Comparison of ENCODE assay signal across 8 mouse cellular contexts in genomic region chr1:134093771-134094526, GRCm38 (mm10). TPM values are rescaled to one million over a fixed set of nuclear protein-coding genes. Genes with fewer than 3 reads are reported as not detected.
A peak's percentile ranks its signal among the peaks of the same experiment; 100 is the strongest.
DNase-seq lines count a peak whose midpoint lies in the region.

No protein-coding gene starts in this region.

- peaks cover 18% of the 10 kb centered on the region; the same call in 1 of the 2 replicates for H3K27me3 ChIP-seq in embryonic facial prominence, embryonic 10.5 days (replicated peaks; ENCODE audit: low read depth, poor library complexity, severe bottlenecking)
- no peaks in the 10 kb centered on the region for H3K27me3 ChIP-seq in splenic B cell, adult 2 months (ENCODE audit: control insufficient read depth, insufficient read depth, low read length, poor library complexity, severe bottlenecking)

- H3K9me3 ChIP-seq in embryonic facial prominence, embryonic 10.5 days: no peaks in the 10 kb centered on the region

- peak; percentile 71 for DNase-seq in layer of hippocampus, adult 9-11 months
- DNase-seq in layer of hippocampus, adult 11-12 months (ENCODE audit: low spot score): no peak
- no peak for DNase-seq in embryonic facial prominence, embryonic 10.5 days (ENCODE audit: low spot score)
- peak; percentile 90 for DNase-seq in induced T-regulatory cell, adult 2 months (ENCODE audit: low read depth)
- DNase-seq in lung, postnatal 25 days (ENCODE audit: low spot score): peak; percentile 80
- DNase-seq in splenic B cell, adult 2 months (ENCODE audit: low read depth, low spot score): peak; percentile 88
- DNase-seq in MN1 (ENCODE audit: low spot score): no peak
- no peak for DNase-seq in adrenal gland, postnatal 25 days

- WGBS in embryonic facial prominence, embryonic 10.5 days: 64% methylated on average over 13 of the region's 13 CpGs

- peaks cover 37% of the 10 kb centered on the region for H3K4me1 ChIP-seq in embryonic facial prominence, embryonic 10.5 days

- H3K4me3 ChIP-seq in embryonic facial prominence, embryonic 10.5 days: peak overlapping the region; percentile 63; the same call in 1 of the 2 replicates

- peak overlapping the region; percentile 89 for H3K27ac ChIP-seq in embryonic facial prominence, embryonic 10.5 days (replicated peaks)

- H3K36me3 ChIP-seq in embryonic facial prominence, embryonic 10.5 days (replicated peaks): no peaks in the 10 kb centered on the region
- H3K36me3 ChIP-seq in splenic B cell, adult 2 months (ENCODE audit: control insufficient read depth, insufficient read depth, low read length, poor library complexity, severe bottlenecking): no peaks in the 10 kb centered on the region

RNA-seq across cellular contexts. Expression of gene Btg2, which starts 15.0 kb away (rescaled TPM):
- 32.5 and 40.4 TPM in 2 replicates for polyA plus RNA-seq in embryonic facial prominence, embryonic 10.5 days (2016; fragmentation: Nextera tagmentation; extraction: Ambion mirVana)
- total RNA-seq in adrenal gland, postnatal 25 days (2021): 17.8 and 18.1 TPM in 2 replicates

RNA-seq across cellular contexts. Expression of gene Chit1, which starts 17.1 kb away (rescaled TPM):
- polyA plus RNA-seq in embryonic facial prominence, embryonic 10.5 days (2016; fragmentation: Nextera tagmentation; extraction: Ambion mirVana): 0.09 TPM in 1 of 2 replicates, not detected in the other
- not detected in 2 replicates for total RNA-seq in adrenal gland, postnatal 25 days (2021)

RNA-seq across cellular contexts. Expression of gene Fmod, which starts 56.9 kb away (rescaled TPM):
- polyA plus RNA-seq in embryonic facial prominence, embryonic 10.5 days (2016; fragmentation: Nextera tagmentation; extraction: Ambion mirVana): 2.0 and 2.2 TPM in 2 replicates
- 4.7 and 5.0 TPM in 2 replicates for total RNA-seq in adrenal gland, postnatal 25 days (2021)

Comparison
In these comparisons a context has a peak if more than half of its experiments do, and no peak if none do; other contexts are left out.
1. DNase-seq: peak in layer of hippocampus, adult 9-11 months (single experiment), induced T-regulatory cell, adult 2 months (single experiment), lung, postnatal 25 days (single experiment) and splenic B cell, adult 2 months (single experiment); none in layer of hippocampus, adult 11-12 months (single experiment), embryonic facial prominence, embryonic 10.5 days (single experiment), MN1 (single experiment) and adrenal gland, postnatal 25 days (single experiment).